Mouse (Mus musculus): ENCODE measurements at regions not wholly inside any gene's neighbourhood (a gene's known extent, or its start where the extent isn't known, plus 50 kb on each side); places are given as distances from the start of the nearest gene placed in this dataset.

GRCm38 (mm10) chr12:29015200-29015862 is 263.7 kb downstream of the Eipr1 start:
- no peak for TF ChIP-seq CTCF (IDR thresholded peaks at IDR 0.05; ENCODE audit: borderline replicate concordance, control insufficient read depth, extremely low read depth, insufficient read depth, low read length, poor library complexity)
- no peak for TF ChIP-seq POLR2A (IDR thresholded peaks at IDR 0.05; ENCODE audit: control insufficient read depth, extremely low read depth, insufficient read depth, low read length, poor library complexity)

Measured in thymus, adult 2 months (tissue).